Mouse (Mus musculus): ENCODE data around the gene Mmp10. TPM values are rescaled to one million over a fixed set of nuclear protein-coding genes. Genes with fewer than 3 reads are reported as not detected.

The Mmp10 gene
- polyA plus RNA-seq (2015; fragmentation: Nextera tagmentation; extraction: Ambion mirVana): 0.09 TPM in 1 of 2 replicates, not detected in the other

GRCm38 (mm10) chr9:7502051-7502450 is at the start of gene Mmp10:
TSS of gene Mmp10 (plus strand) at chr9:7502352.
- H3K4me2 ChIP-seq (replicated peaks; ENCODE audit: low read depth, low read length): no peak within 1 kb of the TSS
- H3K36me3 ChIP-seq (ENCODE audit: insufficient read depth, low read length): no peaks in the 10 kb centered on the region
- no peak for ATAC-seq (ENCODE audit: low FRiP score, low TSS enrichment)
- no peaks in the 10 kb centered on the region for H3K27me3 ChIP-seq (ENCODE audit: insufficient read depth, low read length)
- H3K9ac ChIP-seq (replicated peaks; ENCODE audit: low read length): no peak within 1 kb of the TSS
- H3K9me3 ChIP-seq (ENCODE audit: low read length): no peaks in the 10 kb centered on the region
- WGBS: 87% methylated on average over 3 of the region's 3 CpGs
- H3K4me3 ChIP-seq (ENCODE audit: low read length): no peak within 1 kb of the TSS
- no peak within 1 kb of the TSS for H3K27ac ChIP-seq (ENCODE audit: low read length)
- H3K4me1 ChIP-seq (ENCODE audit: insufficient read depth, low read length): no peaks in the 10 kb centered on the region

DNA sequence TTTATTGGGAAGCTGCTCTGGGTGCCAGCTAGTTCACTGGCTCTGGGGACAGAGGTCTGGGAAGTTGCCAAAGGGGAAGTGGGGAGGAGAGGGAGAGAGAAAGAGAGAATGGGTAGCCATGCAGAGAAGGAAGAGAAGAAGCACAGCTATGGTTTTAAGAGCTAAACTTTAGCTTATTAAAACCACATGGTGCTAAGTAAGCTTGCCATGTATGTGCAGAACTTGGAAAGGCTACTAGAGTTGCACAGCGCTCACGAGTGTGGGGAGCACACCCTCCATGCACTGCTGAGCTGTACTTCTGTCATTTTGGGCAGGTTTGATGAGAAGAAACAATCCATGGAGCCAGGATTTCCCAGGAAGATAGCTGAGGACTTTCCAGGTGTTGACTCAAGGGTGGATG is 48.9 kb upstream of the Mmp10 start:
- no peaks in the 10 kb centered on the region for H3K4me1 ChIP-seq (ENCODE audit: insufficient read depth, low read length)
- no peak overlapping the region for H3K4me2 ChIP-seq (replicated peaks; ENCODE audit: low read depth, low read length)
- H3K27ac ChIP-seq (ENCODE audit: low read length): no peak overlapping the region
- WGBS: 83% methylated on average over 2 of the region's 2 CpGs
- no peaks in the 10 kb centered on the region for H3K36me3 ChIP-seq (ENCODE audit: insufficient read depth, low read length)
- no peaks in the 10 kb centered on the region for H3K27me3 ChIP-seq (ENCODE audit: insufficient read depth, low read length)
- ATAC-seq (ENCODE audit: low FRiP score, low TSS enrichment): no peak
- H3K9ac ChIP-seq (replicated peaks; ENCODE audit: low read length): no peak overlapping the region
- H3K9me3 ChIP-seq (ENCODE audit: low read length): no peaks in the 10 kb centered on the region
- H3K4me3 ChIP-seq (ENCODE audit: low read length): no peak overlapping the region

DNA sequence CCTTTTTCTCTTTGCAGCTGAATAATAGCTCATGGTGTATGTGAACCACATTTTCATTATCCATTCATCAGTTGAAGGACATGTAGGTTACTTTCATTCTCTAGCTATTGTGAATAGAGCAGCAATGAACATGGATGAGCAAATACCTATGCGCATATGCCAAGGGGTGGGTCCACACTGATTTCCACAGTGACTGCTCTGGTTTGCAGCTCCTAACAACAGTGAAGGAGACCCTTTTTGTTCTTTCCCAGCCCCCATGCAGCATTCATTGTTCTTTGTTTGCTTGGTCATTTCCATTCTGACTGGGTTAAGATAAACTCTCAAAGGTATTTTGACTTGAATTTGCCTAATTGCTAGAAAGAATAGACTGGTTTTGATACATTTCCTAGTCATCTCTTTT is 31.9 kb upstream of the Mmp10 start:
- Histone ChIP-seq H3K4me3 (ENCODE audit: low read length) (no peak overlapping the region), H3K27ac (ENCODE audit: low read length) (no peak overlapping the region), H3K27me3 (ENCODE audit: insufficient read depth, low read length) (no peaks in the 10 kb centered on the region), H3K4me2 (replicated peaks; ENCODE audit: low read depth, low read length) (no peak overlapping the region), H3K36me3 (ENCODE audit: insufficient read depth, low read length) (no peaks in the 10 kb centered on the region), H3K4me1 (ENCODE audit: insufficient read depth, low read length) (no peaks in the 10 kb centered on the region), H3K9ac (replicated peaks; ENCODE audit: low read length) (no peak overlapping the region), H3K9me3 (ENCODE audit: low read length) (no peaks in the 10 kb centered on the region)
- WGBS: 96% methylated on average over 1 of the region's 1 CpGs
- ATAC-seq (ENCODE audit: low FRiP score, low TSS enrichment): no peak

DNA sequence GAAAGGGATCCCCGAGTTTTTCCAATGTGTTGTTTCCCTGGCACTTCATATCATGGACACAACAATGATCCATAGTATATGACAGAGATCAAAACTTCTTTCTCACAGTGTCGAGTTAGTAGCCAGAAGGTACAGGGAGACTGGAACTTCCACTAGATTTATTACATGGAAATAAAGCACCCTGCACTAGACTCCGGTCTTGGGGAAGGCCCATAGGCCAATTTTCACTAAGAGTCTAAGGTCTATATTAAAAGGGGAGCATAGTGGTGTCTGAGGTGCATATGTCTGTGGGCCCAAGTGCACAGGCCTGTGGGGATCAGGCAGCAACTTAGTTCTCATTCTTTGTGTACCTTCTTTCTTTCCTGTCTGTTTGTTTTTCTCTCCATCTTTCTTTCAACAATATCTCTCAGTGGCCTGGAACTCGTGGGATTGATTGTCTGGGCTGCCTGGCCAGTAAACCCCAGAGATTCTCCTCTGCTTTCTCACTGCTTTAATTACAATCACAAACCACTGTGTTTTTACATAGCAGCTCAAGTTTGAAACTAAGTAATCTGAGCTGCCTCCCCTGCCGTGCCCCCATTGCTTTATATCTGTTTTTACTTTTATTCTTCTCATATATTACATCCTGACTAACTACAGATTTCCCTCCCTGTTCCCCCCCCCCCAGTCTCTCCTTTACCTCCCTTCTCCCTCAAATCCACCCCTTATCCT is 18.3 kb upstream of the Mmp10 start:
- ATAC-seq (ENCODE audit: low FRiP score, low TSS enrichment): peak; percentile 83; the same call in 1 of the 2 replicates
- Histone ChIP-seq H3K27ac (ENCODE audit: low read length) (no peak overlapping the region), H3K4me1 (ENCODE audit: insufficient read depth, low read length) (no peaks in the 10 kb centered on the region), H3K27me3 (ENCODE audit: insufficient read depth, low read length) (no peaks in the 10 kb centered on the region), H3K4me3 (ENCODE audit: low read length) (no peak overlapping the region), H3K9me3 (ENCODE audit: low read length) (no peaks in the 10 kb centered on the region), H3K4me2 (replicated peaks; ENCODE audit: low read depth, low read length) (no peak overlapping the region), H3K9ac (replicated peaks; ENCODE audit: low read length) (no peak overlapping the region), H3K36me3 (ENCODE audit: insufficient read depth, low read length) (no peaks in the 10 kb centered on the region)
- WGBS: 31% methylated on average over 5 of the region's 5 CpGs

- Histone ChIP-seq H3K9ac (replicated peaks; ENCODE audit: low read length) (no peak overlapping the region), H3K4me1 (ENCODE audit: insufficient read depth, low read length) (no peaks in the 10 kb centered on the region), H3K4me3 (ENCODE audit: low read length) (no peak overlapping the region), H3K36me3 (ENCODE audit: insufficient read depth, low read length) (no peaks in the 10 kb centered on the region), H3K4me2 (replicated peaks; ENCODE audit: low read depth, low read length) (no peak overlapping the region), H3K27me3 (ENCODE audit: insufficient read depth, low read length) (no peaks in the 10 kb centered on the region), H3K9me3 (ENCODE audit: low read length) (no peaks in the 10 kb centered on the region), H3K27ac (ENCODE audit: low read length) (no peak overlapping the region)
- no peak for ATAC-seq (ENCODE audit: low FRiP score, low TSS enrichment)
- 75% methylated on average over 3 of the region's 3 CpGs for WGBS
Measured at GRCm38 (mm10) chr9:7501138-7501537, 1.0 kb upstream of the Mmp10 start.

DNA sequence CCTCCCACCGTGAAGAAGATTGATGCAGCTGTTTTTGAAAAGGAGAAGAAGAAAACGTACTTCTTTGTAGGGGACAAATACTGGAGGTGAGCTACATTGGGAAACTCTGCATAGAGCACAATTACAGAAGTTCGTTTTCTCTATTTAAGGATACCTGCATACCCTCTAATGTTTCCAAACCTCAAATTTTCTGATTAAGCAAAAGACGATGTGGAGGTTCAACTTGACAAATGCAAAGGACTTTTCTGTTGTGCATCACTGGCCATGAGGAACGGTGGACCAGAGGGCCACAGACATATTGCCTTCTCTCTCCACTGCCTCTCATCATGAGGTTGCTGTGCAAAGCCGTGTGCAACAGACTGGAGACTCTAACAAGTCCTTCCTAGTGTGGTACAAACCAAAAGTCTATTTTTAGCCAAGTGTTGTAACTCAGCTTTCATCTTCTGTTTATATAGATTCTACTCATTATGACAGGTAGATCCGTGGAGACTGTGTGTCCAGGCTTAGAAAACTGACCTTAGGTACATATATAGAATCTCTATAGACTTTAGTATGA is 5.2 kb downstream of the Mmp10 start:
- Histone ChIP-seq H3K27me3 (ENCODE audit: insufficient read depth, low read length) (no peaks in the 10 kb centered on the region), H3K4me1 (ENCODE audit: insufficient read depth, low read length) (no peaks in the 10 kb centered on the region), H3K4me3 (ENCODE audit: low read length) (no peak overlapping the region), H3K4me2 (replicated peaks; ENCODE audit: low read depth, low read length) (no peak overlapping the region), H3K36me3 (ENCODE audit: insufficient read depth, low read length) (no peaks in the 10 kb centered on the region), H3K27ac (ENCODE audit: low read length) (no peak overlapping the region), H3K9me3 (ENCODE audit: low read length) (no peaks in the 10 kb centered on the region), H3K9ac (replicated peaks; ENCODE audit: low read length) (no peak overlapping the region)
- ATAC-seq (ENCODE audit: low FRiP score, low TSS enrichment): no peak
- 54% methylated on average over 7 of the region's 7 CpGs for WGBS

DNA sequence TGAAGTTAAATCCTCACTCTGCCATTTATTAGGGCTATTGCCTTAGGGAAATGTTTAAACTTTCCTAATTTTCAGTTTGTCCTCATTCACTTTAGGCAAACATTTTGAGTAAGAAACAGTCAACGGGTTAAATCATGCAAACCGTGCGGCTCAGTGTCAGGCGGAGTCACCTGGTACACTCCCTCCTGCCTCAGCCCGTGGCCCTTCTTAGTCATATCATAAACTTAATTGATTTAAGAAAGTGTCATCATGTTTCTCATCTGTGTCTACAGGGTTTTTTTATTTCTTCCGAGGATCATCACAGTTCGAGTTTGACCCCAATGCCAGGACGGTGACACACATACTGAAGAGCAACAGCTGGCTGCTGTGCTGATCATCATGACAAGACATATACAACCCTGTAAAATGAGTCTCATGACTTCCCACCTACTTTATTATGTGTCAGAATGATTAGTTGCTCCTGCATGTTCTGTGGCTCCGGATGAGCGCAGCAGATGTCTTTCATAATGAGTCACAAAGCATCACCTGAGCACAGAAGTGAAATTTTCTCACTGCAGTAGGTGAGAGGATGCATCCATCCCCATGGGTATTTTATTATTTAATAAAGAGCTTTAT is 7.6 kb downstream of the Mmp10 start:
- H3K27me3 ChIP-seq (ENCODE audit: insufficient read depth, low read length): no peaks in the 10 kb centered on the region
- 34% methylated on average over 10 of the region's 10 CpGs for WGBS
- ATAC-seq (ENCODE audit: low FRiP score, low TSS enrichment): 0 out of 2 replicates have a peak, but pooled peaks have one; percentile 23
- H3K9me3 ChIP-seq (ENCODE audit: low read length): no peaks in the 10 kb centered on the region
- H3K4me3 ChIP-seq (ENCODE audit: low read length): no peak overlapping the region
- no peaks in the 10 kb centered on the region for H3K4me1 ChIP-seq (ENCODE audit: insufficient read depth, low read length)
- H3K27ac ChIP-seq (ENCODE audit: low read length): no peak overlapping the region
- H3K36me3 ChIP-seq (ENCODE audit: insufficient read depth, low read length): no peaks in the 10 kb centered on the region
- no peak overlapping the region for H3K9ac ChIP-seq (replicated peaks; ENCODE audit: low read length)
- no peak overlapping the region for H3K4me2 ChIP-seq (replicated peaks; ENCODE audit: low read depth, low read length)

GRCm38 (mm10) chr9:7517944-7518571 is 15.9 kb downstream of the Mmp10 start:
- no peak overlapping the region for H3K27ac ChIP-seq (ENCODE audit: low read length)
- no peaks in the 10 kb centered on the region for H3K27me3 ChIP-seq (ENCODE audit: insufficient read depth, low read length)
- H3K4me3 ChIP-seq (ENCODE audit: low read length): no peak overlapping the region
- H3K36me3 ChIP-seq (ENCODE audit: insufficient read depth, low read length): no peaks in the 10 kb centered on the region
- WGBS: 71% methylated on average over 4 of the region's 4 CpGs
- no peak overlapping the region for H3K4me2 ChIP-seq (replicated peaks; ENCODE audit: low read depth, low read length)
- no peaks in the 10 kb centered on the region for H3K9me3 ChIP-seq (ENCODE audit: low read length)
- no peaks in the 10 kb centered on the region for H3K4me1 ChIP-seq (ENCODE audit: insufficient read depth, low read length)
- 0 out of 2 replicates have a peak, but pooled peaks have one; percentile 42 for ATAC-seq (ENCODE audit: low FRiP score, low TSS enrichment)
- H3K9ac ChIP-seq (replicated peaks; ENCODE audit: low read length): no peak overlapping the region

GRCm38 (mm10) chr9:7526255-7526940 is 24.2 kb downstream of the Mmp10 start:
- H3K4me1 ChIP-seq (ENCODE audit: insufficient read depth, low read length): no peaks in the 10 kb centered on the region
- H3K4me3 ChIP-seq (ENCODE audit: low read length): no peak overlapping the region
- H3K27ac ChIP-seq (ENCODE audit: low read length): no peak overlapping the region
- no peaks in the 10 kb centered on the region for H3K9me3 ChIP-seq (ENCODE audit: low read length)
- H3K36me3 ChIP-seq (ENCODE audit: insufficient read depth, low read length): no peaks in the 10 kb centered on the region
- no peak overlapping the region for H3K4me2 ChIP-seq (replicated peaks; ENCODE audit: low read depth, low read length)
- H3K9ac ChIP-seq (replicated peaks; ENCODE audit: low read length): no peak overlapping the region
- WGBS: 56% methylated on average over 4 of the region's 4 CpGs
- ATAC-seq (ENCODE audit: low FRiP score, low TSS enrichment): no peak
- no peaks in the 10 kb centered on the region for H3K27me3 ChIP-seq (ENCODE audit: insufficient read depth, low read length)
